Mouse (Mus musculus): ENCODE results near the gene Vmn1r218.
"Not testable (repeated sequence)": the region's sequence is repeated elsewhere in the genome, so short reads cannot be mapped to it uniquely, and the experiment has no call there.

The Vmn1r218 gene

DNA sequence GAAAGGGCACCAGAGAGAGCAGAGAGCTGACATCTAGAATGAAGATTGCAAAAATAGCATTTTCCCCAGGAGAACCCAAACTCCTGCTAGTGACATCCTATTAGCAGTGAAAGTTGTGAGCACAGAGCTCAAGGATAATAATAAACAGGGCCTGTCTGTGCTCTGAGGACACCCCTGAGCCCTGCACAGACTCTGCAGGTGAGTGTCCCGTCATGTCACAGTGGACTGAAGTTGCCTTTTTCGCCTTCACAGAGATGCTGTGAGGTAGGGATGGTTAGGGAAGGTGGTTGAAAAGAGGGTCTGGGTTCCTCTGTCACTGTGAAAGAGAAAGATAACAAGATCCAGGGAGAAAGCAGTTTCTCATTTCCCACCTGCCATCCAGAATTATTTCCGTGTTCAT, at the start of gene Vmn1r218:
TSS of gene Vmn1r218 (plus strand) at position 57 of the 400 bp plus-strand sequence.
- DNase-seq (ENCODE audit: low read depth, low spot score), result no peak

DNA sequence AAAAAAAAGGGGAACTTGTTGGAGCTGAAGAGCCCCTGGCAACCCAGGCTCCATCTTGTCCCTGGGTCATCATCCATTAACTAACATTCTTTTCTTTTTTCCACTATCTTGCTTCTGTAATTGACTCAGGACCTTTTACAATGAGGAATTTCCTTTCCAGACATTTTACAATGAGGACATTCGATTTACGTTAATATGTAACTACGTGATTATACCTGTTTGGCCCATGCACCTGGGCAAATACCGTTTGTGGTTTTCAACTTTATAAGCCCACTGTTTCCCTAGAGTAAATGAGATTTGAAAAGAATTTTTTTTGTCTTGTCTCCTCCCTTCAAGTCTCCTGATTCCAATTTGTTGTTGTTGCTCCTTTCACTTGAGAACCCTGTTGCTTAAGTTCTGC, 38.6 kb upstream of the Vmn1r218 start:
- no peak for DNase-seq (ENCODE audit: low read depth, low spot score)

DNA sequence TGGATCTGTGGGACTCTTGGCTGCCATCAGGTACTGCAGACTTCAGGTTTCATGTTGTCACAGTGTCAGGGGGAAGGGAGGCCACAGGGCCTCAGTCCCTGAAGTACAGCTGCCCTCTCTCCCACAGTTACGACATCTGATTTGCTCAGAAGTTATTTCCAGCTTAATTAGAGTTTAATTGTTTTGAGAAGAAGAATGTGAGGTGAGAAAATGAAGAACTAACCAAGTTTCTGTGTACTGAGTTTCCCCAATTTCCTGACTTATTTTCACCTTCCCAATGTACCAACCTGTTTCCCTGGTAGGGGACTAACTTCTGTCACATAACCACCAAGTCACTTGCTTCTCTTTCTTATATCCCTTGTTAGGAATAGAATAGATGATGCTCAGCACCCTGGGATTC, 14.8 kb upstream of the Vmn1r218 start, which contains the start of gene Vmn1r217:
TSS of gene Vmn1r217 (minus strand) at position 101 of the 400 bp plus-strand sequence.
- not testable (repeated sequence) for DNase-seq (ENCODE audit: low read depth, low spot score)

DNA sequence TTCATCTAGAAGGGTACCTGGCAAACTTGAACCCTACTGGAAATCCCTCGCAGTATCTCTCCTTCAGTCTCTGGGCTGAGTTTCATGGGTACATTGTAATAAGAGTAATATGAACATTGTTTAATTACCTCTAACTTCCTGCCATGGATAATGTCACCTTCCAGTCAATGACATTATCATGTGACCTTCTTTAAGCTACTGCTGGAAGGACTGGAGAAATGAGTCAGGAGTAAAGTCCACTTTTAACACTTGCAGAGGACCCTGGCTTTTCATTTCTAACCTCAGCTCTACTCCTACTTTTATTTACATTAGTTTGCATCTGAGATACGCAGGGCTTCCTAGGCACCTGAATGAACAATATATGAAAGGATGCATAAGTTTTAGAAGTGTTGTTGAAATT, 12.3 kb upstream of the Vmn1r218 start:
- no peak for DNase-seq (ENCODE audit: low read depth, low spot score)

DNA sequence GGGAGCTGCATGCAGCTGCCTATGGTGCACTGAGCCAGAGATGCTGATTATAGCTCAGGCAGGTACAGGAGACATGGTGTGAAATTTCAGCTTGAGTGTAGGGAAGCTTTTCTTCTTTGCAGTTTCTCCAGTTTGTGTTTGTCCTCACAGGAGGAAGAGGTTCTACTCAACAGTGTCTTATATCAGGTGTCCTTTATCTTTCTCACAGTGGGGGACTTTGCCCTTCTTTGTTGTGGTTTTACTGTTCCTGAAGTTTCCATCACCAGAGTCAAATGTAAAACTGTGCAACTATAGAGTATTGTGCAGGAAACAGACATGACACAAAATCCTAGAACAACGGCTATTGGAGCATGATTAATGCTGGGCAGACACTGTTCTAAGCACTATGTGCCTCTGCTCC, 546 bp downstream of the Vmn1r218 start:
- no peak for DNase-seq (ENCODE audit: low read depth, low spot score)

DNA sequence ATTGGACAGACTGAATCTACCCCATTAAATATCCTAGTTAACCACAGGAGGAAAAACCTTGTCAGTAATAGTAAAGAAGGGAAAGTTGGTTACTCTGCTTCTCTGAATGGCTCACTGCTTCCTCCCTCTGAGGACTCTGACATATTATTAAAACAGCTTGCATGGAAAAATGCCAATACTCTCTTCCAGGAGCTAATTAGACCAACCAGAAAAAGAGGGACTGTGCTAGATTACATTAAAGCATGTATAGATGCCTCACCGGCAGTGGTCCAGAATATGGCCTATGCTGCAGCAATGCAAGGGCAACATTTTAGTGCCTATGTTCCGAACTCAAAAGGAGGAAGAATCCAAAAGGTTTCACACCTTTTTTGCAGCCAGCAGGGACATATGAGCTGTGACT, 5.9 kb downstream of the Vmn1r218 start:
- DNase-seq (ENCODE audit: low read depth, low spot score), result no peak

DNA sequence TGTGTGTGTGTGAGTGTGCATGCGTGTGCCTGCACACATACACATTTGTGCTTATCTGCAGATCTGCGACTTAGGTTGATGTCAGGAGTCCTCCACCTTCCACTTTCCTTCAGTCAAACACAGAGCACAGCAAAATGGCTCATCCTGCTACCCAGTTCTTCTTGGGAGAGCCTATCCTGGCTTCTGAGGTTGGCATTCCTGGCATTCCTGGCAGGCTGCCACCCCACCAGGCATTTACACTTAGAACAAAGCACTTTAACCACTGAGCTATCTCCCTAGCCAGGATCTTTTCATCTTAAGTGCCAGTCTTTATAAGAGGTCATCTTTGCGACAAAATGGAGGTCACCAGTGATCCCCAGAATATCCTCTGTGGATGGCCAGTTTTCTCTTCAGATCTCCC, 24.9 kb downstream of the Vmn1r218 start:
- DNase-seq (ENCODE audit: low read depth, low spot score), result peak; percentile 56

DNA sequence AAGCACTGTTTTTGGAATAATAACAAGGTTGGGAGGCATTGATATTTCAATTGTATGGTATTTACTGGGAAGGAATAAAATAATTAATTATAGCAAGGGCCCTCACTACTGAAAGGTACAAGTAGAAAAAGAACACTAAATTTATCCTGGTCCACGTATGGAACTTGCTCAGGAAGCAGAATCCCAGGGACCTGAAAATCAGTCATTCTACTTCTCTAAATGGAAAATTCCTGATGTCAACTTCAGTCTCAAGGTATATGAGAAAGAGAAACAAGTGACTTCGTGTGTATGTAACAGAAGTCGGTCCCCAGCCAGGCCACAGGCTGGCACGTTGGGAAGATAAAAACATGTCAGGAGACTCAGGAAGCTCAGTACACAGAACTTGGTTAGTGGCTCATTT, 26.1 kb downstream of the Vmn1r218 start, which contains the start of gene Vmn1r219:
TSS of gene Vmn1r219 (plus strand) at position 301 of the 400 bp plus-strand sequence.
- DNase-seq (ENCODE audit: low read depth, low spot score), result no peak

DNA sequence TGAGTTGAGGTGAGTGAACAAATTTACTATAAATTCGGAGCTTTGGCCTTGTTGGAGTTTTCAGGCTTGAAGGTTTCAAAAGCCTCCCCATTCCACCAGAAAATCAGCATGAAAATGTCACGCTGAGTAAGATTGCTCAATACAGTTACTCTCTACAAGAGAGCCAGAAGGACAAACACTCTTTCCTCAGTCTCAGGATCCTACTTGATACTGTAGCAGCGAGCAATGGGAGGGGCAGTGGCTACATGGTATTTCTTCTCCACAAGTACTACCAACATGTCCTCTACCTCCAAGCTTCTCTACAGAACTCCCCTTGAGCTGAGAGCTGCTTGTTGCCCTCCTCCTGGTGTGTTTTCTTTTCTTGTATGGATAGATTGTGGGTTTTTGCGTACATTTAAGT, 33.5 kb downstream of the Vmn1r218 start:
- not testable (repeated sequence) for DNase-seq (ENCODE audit: low read depth, low spot score)

DNA sequence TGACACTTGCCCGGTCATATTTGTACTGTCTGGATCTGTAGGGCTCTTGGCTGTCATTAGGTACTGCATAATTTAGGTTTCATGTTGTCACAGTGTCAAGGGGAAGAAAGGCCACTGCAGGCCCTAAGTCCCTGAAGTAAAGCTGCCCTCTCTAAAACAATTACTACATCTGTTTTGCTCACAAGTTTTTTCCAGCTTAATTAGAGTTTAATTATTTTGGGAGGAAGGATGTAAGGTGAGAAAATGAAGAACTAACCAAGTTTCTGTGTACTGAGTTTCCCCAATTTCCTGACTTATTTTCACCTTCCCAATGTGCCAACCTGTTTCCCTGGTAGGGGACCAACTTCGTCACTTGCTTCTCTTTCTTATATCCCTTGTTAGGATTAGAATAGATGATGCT, 54.9 kb downstream of the Vmn1r218 start, which contains the start of gene Vmn1r220:
TSS of gene Vmn1r220 (minus strand) at position 101 of the 400 bp plus-strand sequence.
- no peak for DNase-seq (ENCODE audit: low read depth, low spot score)

Measured in ES-CJ7 (cell line).